Mouse (Mus musculus) cerebellum, adult 2 months (tissue): Measurements from ENCODE around the gene Ptges. TPM values are rescaled to one million over a fixed set of nuclear protein-coding genes. Genes with fewer than 3 reads are reported as not detected.

Experiments
- DNase-seq, 2 experiments: peaks; one replicate each; pipeline ENCODE4 v3.0.0; 2021
- H3K27ac ChIP-seq: fragments of 200-500 bp; 2 replicates; pipeline ENCODE4 v1.5.1; 2012; ENCODE audit warnings: low read length, control low read depth, inconsistent platforms; ENCODE audit not compliant: insufficient read depth
- H3K27me3 ChIP-seq: fragments of 200-500 bp; 2 replicates; pipeline ENCODE4 v1.6.1; 2012; ENCODE audit warnings: inconsistent platforms, mild to moderate bottlenecking, low read length, moderate library complexity; ENCODE audit not compliant: control insufficient read depth, insufficient read depth
- H3K4me1 ChIP-seq: fragments of 200-500 bp; 2 replicates; pipeline ENCODE4 v1.6.1; 2011; ENCODE audit warnings: low read length; ENCODE audit not compliant: control insufficient read depth, insufficient read depth
- H3K4me3 ChIP-seq: fragments of 200-500 bp; replicated peaks from 2 replicates; pipeline ENCODE3; 2011; ENCODE audit warnings: mild to moderate bottlenecking, low read depth, low read length, control low read depth; ENCODE audit not compliant: insufficient read depth
- CTCF ChIP-seq: fragments of 200-500 bp; IDR thresholded peaks from 2 replicates; pipeline ENCODE4 v1.5.1; 2011; ENCODE audit warnings: low read depth, mild to moderate bottlenecking, control low read depth, low read length, moderate library complexity, borderline replicate concordance; ENCODE audit not compliant: insufficient read depth
- POLR2A ChIP-seq: fragments of 200-500 bp; IDR thresholded peaks from 2 replicates; pipeline ENCODE4 v1.6.1; 2011; ENCODE audit warnings: low read length, control low read depth, borderline replicate concordance; ENCODE audit not compliant: insufficient read depth
- WGBS: fragments of 180-500 bp; shearing (Covaris S2); methylation state at CpG from one replicate; pipeline ENCODE4 v1.1.7; 2018; 5-methylcytosine and 5-hydroxymethylcytosine counted together
- polyA plus RNA-seq: library from polyadenylated mRNA; depleted of rRNA; stranded (reverse); fragments of >200 nt; gene quantifications from 2 replicates; pipeline ENCODE4 v1.2.3, GENCODE M21; 2012; rRNA removed

The Ptges gene
- polyA plus RNA-seq, result 3.7 and 4.3 TPM in 2 replicates

DNA sequence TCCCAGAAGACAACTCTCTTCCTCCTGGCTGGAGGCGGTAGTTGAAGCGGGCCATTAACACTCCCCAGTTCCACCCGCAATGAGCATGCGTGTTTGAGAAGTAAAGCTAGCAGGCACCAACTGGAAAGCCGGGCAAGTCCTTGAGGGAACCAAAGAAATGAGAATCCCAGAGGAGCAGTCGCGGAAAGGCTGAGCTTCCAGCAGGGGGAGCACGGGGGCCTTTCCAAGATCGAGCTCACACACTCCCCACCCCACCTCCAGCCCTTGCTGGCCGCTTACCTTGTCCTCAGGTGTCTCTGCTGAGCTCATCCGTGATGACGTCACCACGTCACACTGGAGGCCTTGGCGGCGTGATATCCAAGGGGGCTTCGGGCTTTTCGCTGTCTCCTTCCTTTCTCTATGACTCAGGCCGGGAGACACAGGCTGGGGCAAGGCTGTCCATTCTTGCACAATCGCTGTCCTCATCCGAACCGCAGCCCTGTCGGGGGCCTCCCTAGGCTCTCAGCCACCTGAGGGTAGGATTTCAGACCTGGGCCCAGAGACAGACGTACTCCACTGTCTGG, at the start of gene Ptges:
TSS of gene Ptges (minus strand) at position 381 of the 563 bp plus-strand sequence.
- no peaks in the 10 kb centered on the region for H3K27me3 ChIP-seq
- peaks cover 4% of the 10 kb centered on the region; the same call in 1 of the 2 replicates for H3K4me1 ChIP-seq
- TF ChIP-seq CTCF (peak; percentile 66), POLR2A (peak; percentile 35; the same call in 1 of the 2 replicates)
- DNase-seq, result peak; percentile 82
- H3K27ac ChIP-seq, result 0 out of 2 replicates have a peak within 1 kb of the TSS, but pooled peaks have one; percentile 4
- peak within 1 kb of the TSS; percentile 69 for H3K4me3 ChIP-seq
- WGBS, result 2% methylated on average over 23 of the region's 23 CpGs

GRCm38 (mm10) chr2:30967352-30968327, 38.0 kb upstream of the Ptges start, which contains the start of gene Tor1a:
Gene Tor1a (minus strand): TSS chr2:30967933.
- H3K4me3 ChIP-seq, result peak within 1 kb of the TSS; percentile 59
- TF ChIP-seq POLR2A (peak; percentile 78), CTCF (no peak)
- peaks cover 8% of the 10 kb centered on the region; the same call in 1 of the 2 replicates for H3K4me1 ChIP-seq
- H3K27ac ChIP-seq, result peak within 1 kb of the TSS; percentile 8
- DNase-seq, result peak; percentile 90 to 91
- no peaks in the 10 kb centered on the region for H3K27me3 ChIP-seq
- WGBS, result 2% methylated on average over 59 of the region's 59 CpGs

DNA sequence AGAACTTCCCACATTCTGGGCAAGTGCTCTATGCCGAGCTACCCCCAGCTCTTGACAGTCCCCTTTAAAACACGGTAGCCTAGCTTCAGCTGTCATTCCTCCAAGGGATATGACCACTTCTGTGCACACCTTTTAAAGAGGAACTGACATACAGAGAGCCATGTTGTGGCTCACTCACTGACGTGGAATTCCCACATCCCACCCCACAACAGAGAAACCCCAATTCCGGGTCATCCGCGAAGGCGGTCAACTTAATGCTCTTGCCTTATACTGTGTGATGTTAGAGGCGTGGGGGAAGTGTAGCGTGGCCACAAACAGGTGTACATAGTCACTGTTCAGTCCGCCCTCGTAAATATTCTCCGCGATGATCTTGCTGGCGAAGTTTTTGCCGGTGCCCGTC, 37.2 kb upstream of the Ptges start:
- no peak overlapping the region; the same call in 1 of the 2 replicates for H3K27ac ChIP-seq
- peaks cover 10% of the 10 kb centered on the region; the same call in 1 of the 2 replicates for H3K4me1 ChIP-seq
- TF ChIP-seq POLR2A (no peak), CTCF (no peak)
- H3K4me3 ChIP-seq, result peak overlapping the region; percentile 59
- H3K27me3 ChIP-seq, result no peaks in the 10 kb centered on the region
- DNase-seq, result no peak
- 11% methylated on average over 16 of the region's 16 CpGs for WGBS

DNA sequence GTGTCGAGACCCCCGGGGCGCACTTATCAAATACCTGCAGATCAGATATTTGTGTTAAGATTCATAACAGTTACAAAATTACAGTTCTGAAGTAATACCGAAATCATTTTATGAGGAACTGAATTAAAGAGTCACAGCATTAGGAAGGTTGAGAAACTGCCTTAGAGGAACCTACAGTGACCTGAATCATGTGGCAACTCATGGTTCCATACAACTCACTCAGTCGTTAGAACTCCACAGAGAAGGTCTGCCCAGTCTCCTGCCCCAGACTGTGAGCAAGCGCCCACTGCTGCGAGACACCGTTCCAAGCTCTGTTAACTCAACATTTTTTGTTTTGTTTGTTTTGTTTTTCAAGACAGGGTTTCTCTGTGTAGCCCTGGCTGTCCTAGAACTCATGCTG, 36.0 kb upstream of the Ptges start:
- H3K4me3 ChIP-seq, result no peak overlapping the region
- H3K4me1 ChIP-seq, result peaks cover 10% of the 10 kb centered on the region; the same call in 1 of the 2 replicates
- no peaks in the 10 kb centered on the region for H3K27me3 ChIP-seq
- no peak overlapping the region for H3K27ac ChIP-seq
- no peak for TF ChIP-seq POLR2A
- TF ChIP-seq CTCF, result no peak
- no peak for DNase-seq
- 85% methylated on average over 8 of the region's 8 CpGs for WGBS

DNA sequence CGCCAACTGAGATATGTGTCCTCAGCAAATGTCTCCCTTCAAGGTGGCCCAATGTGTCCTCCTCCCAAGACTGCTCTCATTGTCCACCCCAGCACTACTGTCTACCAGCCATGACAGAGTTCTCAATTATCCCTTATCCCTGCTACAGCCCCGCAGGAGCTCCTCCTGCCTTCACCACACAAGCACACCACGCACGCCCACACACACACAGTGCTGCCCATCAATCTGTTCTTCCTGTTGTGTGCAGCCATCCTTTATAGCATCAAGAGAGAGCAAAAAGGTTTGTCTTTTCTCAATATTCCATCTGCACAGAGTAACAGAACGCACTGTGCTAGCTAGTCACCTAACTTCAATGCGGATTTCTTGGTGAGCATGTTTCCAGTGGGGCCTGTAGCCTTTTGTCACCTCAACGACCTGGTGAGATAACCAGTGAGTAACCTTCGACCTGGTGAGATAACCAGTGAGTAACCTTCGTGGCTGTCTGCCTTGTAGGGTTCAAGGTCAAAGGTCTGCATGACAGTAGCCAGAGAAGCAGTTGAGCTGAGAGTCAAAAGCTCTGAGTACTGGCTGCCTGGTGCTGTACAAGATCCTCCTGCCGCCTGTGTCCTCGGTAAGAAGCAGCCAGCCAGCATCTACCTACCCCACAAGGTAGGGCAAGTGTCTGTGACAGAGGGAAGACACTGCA, 33.0 kb upstream of the Ptges start:
- 82% methylated on average over 11 of the region's 11 CpGs for WGBS
- Histone ChIP-seq H3K27ac (no peak overlapping the region), H3K27me3 (no peaks in the 10 kb centered on the region), H3K4me3 (no peak overlapping the region), H3K4me1 (peaks cover 10% of the 10 kb centered on the region; the same call in 1 of the 2 replicates)
- TF ChIP-seq CTCF (no peak), POLR2A (no peak)
- DNase-seq, result no peak

DNA sequence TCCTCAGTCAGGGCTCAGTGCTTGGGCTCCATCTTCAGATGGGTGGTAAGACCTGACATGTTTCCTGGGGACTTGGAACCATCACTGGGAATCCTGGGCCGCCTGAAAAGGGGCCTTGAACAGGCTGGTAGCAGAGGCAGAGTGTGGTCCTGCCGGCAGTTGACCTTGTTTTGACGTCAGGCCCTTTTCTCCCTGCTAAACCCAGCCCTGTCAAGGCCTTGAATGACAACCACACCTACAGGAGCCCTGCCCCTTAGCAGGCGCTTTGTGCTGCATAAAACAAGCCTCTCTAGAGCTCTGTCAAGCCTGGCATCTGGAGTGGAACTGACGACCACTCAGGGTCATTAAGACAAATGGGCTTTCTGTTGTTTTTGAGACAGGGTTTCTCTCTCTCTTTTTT, 30.2 kb upstream of the Ptges start:
- H3K4me1 ChIP-seq, result peaks cover 14% of the 10 kb centered on the region; the same call in 1 of the 2 replicates
- DNase-seq, result no peak
- WGBS, result 33% methylated on average over 5 of the region's 5 CpGs
- no peak overlapping the region for H3K4me3 ChIP-seq
- TF ChIP-seq CTCF (no peak), POLR2A (no peak)
- H3K27me3 ChIP-seq, result no peaks in the 10 kb centered on the region
- no peak overlapping the region for H3K27ac ChIP-seq

- H3K27me3 ChIP-seq, result no peaks in the 10 kb centered on the region
- TF ChIP-seq CTCF, result no peak
- no peak for TF ChIP-seq POLR2A
- WGBS, result 88% methylated on average over 14 of the region's 14 CpGs
- no peak for DNase-seq
- H3K4me1 ChIP-seq, result peaks cover 10% of the 10 kb centered on the region
- no peak overlapping the region for H3K27ac ChIP-seq
- H3K4me3 ChIP-seq, result no peak overlapping the region
Observed at GRCm38 (mm10) chr2:30958726-30959125, 29.1 kb upstream of the Ptges start.
